Mouse (Mus musculus): Measurements from ENCODE around the gene Ndufc2. TPM values are rescaled to one million over a fixed set of nuclear protein-coding genes. Genes with fewer than 3 reads are reported as not detected.
A peak's percentile ranks its signal among the peaks of the same experiment; 100 is the strongest.

Gene Ndufc2
- total and polyA plus RNA-seq, 2 experiments from 2014 or later, result 463 to 638 TPM

DNA sequence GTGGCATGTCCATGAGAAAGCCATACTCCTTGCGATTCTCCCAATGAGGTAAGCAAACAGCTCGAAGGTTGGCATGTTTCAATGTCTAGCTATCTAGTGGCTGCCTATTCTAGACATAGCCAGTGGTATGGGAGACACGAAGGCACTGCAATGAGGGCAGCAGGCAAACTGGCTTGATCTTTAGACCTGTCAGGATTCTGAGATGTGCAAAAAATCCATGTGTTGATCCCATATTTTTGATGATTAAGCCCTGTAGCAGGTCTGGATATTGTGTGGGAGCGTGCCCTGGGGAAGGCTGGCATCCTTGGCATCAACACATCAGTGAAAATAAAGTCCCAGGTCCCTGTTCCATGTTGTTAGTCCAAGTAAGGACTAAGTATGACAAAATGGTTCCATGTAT, 11.3 kb upstream of the Ndufc2 start:
- Histone ChIP-seq H3K27me3 (ENCODE audit: insufficient read depth, low read length) (no peaks in the 10 kb centered on the region), H3K4me1 (ENCODE audit: insufficient read depth, low read length) (no peaks in the 10 kb centered on the region), H3K27ac (ENCODE audit: low read depth, low read length) (no peak overlapping the region), H3K4me2 (ENCODE audit: low read depth, low read length, poor library complexity, severe bottlenecking) (no peak overlapping the region), H3K9me3 (ENCODE audit: low read length) (no peaks in the 10 kb centered on the region), H3K4me3 (ENCODE audit: low read depth, low read length) (no peak overlapping the region), H3K9ac (replicated peaks; ENCODE audit: low read length, poor library complexity, severe bottlenecking) (no peak overlapping the region), H3K36me3 (ENCODE audit: insufficient read depth, low read length) (peaks cover 25% of the 10 kb centered on the region)
- 97% methylated on average over 4 of the region's 4 CpGs for WGBS
- no peak for ATAC-seq (ENCODE audit: low FRiP score)
- TF ChIP-seq CTCF (IDR thresholded peaks at IDR 0.05), result no peak
- no peak for DNase-seq (ENCODE audit: low spot score)

DNA sequence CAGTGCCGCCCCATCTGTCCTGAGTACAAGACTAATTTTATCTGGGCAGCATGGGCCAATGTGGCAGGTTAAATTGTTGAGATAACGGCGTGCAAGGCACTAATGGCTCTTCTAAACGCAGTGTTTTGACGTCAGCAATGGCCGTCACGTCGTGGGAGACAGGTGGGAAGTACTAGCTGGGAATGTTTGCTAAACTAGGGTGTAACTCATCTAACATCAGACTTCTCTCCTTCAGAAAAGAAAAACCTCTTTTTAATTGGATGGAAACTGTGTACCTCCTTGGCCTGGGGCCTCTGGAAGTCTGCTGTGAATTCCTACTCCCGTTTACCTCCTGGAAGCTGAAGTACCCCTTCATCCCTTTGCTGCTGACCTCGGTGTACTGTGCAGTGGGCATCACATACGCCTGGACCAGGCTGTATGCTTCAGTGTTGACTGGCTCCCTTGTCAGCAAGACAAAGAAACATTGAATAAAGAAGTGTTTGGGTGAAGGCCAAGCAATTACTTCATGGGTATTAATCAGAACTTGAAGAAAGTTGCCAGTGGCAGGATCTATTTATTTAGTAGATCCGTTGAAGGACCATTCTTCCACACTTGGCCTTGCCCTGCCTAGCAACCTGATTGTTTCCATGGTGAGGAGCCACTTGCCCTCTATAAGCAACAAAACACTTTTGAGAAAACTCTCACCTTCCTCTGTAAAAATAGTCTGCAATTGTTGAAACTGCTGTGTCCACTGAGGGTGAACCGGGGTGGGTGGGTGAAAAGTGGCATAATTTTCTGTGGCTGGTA, 8.3 kb upstream of the Ndufc2 start:
- WGBS, result 64% methylated on average over 13 of the region's 13 CpGs
- DNase-seq (ENCODE audit: low spot score) (peak; percentile 74), ATAC-seq (ENCODE audit: low FRiP score) (peak; percentile 47; the same call in 1 of the 2 replicates)

GRCm38 (mm10) chr7:97392079-97392445, 7.7 kb upstream of the Ndufc2 start:
- DNase-seq (ENCODE audit: low spot score), result peak; percentile 3
- 73% methylated on average over 6 of the region's 6 CpGs for WGBS
- H3K4me3 ChIP-seq (ENCODE audit: low read depth, low read length), result no peak overlapping the region

More for the DNA sequence above, 8.3 kb upstream of the Ndufc2 start:
- no peak overlapping the region for H3K27ac ChIP-seq (ENCODE audit: low read depth, low read length)
- H3K9ac ChIP-seq (replicated peaks; ENCODE audit: low read length, poor library complexity, severe bottlenecking), result no peak overlapping the region
- peaks cover 9% of the 10 kb centered on the region; the same call in 1 of the 2 replicates for H3K36me3 ChIP-seq (ENCODE audit: insufficient read depth, low read length)
- no peak for TF ChIP-seq CTCF (IDR thresholded peaks at IDR 0.05)
- H3K4me3 ChIP-seq (ENCODE audit: low read depth, low read length), result no peak overlapping the region
- no peaks in the 10 kb centered on the region for H3K4me1 ChIP-seq (ENCODE audit: insufficient read depth, low read length)
- no peaks in the 10 kb centered on the region for H3K9me3 ChIP-seq (ENCODE audit: low read length)
- H3K4me2 ChIP-seq (ENCODE audit: low read depth, low read length, poor library complexity, severe bottlenecking), result no peak overlapping the region
- H3K27me3 ChIP-seq (ENCODE audit: insufficient read depth, low read length), result no peaks in the 10 kb centered on the region

DNA sequence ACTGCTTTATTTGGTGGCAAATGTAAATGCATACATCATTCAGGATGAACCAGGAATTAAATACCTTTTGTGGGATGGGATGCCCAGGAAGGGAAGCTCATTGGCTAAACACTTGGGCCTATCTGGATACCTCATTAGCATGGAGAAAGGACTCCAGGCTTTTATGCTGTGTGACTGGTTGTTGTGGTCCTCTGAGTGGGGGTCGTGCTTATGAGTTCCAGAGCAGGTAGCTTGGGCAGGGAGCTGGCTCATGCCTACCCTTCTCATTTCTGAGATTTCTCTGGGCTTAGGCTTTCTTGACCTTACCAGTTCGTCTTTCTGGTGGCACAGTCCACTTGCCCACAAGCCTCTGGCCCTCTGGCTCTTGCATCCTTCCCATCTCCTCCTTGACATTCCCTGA, 5.4 kb upstream of the Ndufc2 start:
- Histone ChIP-seq H3K27me3 (ENCODE audit: insufficient read depth, low read length) (no peaks in the 10 kb centered on the region), H3K4me3 (ENCODE audit: low read depth, low read length) (no peak overlapping the region), H3K9ac (replicated peaks; ENCODE audit: low read length, poor library complexity, severe bottlenecking) (no peak overlapping the region), H3K27ac (ENCODE audit: low read depth, low read length) (no peak overlapping the region), H3K9me3 (ENCODE audit: low read length) (no peaks in the 10 kb centered on the region), H3K36me3 (ENCODE audit: insufficient read depth, low read length) (0 out of 2 replicates have a peak, but pooled peaks cover 6% of the 10 kb centered on the region), H3K4me2 (ENCODE audit: low read depth, low read length, poor library complexity, severe bottlenecking) (no peak overlapping the region), H3K4me1 (ENCODE audit: insufficient read depth, low read length) (no peaks in the 10 kb centered on the region)
- TF ChIP-seq CTCF (IDR thresholded peaks at IDR 0.05), result no peak
- ATAC-seq (ENCODE audit: low FRiP score) (no peak), DNase-seq (ENCODE audit: low spot score) (no peak)
- 80% methylated on average over 2 of the region's 2 CpGs for WGBS

More at GRCm38 (mm10) chr7:97392079-97392445, 7.7 kb upstream of the Ndufc2 start:
- Histone ChIP-seq H3K27me3 (ENCODE audit: insufficient read depth, low read length) (no peaks in the 10 kb centered on the region), H3K4me2 (ENCODE audit: low read depth, low read length, poor library complexity, severe bottlenecking) (no peak overlapping the region), H3K4me1 (ENCODE audit: insufficient read depth, low read length) (no peaks in the 10 kb centered on the region), H3K36me3 (ENCODE audit: insufficient read depth, low read length) (peaks cover 7% of the 10 kb centered on the region; the same call in 1 of the 2 replicates), H3K9me3 (ENCODE audit: low read length) (no peaks in the 10 kb centered on the region), H3K27ac (ENCODE audit: low read depth, low read length) (no peak overlapping the region), H3K9ac (replicated peaks; ENCODE audit: low read length, poor library complexity, severe bottlenecking) (no peak overlapping the region)
- no peak for TF ChIP-seq CTCF (IDR thresholded peaks at IDR 0.05)
- ATAC-seq (ENCODE audit: low FRiP score), result no peak

DNA sequence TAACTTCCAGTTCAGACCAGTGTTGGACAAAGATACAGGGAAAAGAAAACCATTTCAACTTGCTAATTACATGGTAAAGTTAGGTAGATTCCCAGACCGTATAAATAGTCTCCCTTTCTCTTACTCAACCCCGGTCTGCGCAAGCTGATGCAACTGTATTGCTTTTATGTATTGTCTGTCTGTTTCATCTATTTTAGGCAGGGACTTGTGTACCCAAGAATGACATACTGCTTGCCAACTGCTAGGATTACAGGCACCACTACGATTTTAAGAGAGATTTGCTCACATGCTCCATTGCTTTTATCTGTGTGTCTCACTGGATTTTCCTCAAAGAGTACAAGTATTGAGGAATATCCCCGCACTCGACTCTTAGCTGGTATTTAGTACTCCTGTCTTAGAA, 860 bp upstream of the Ndufc2 start:
- WGBS, result 85% methylated on average over 6 of the region's 6 CpGs
- no peaks in the 10 kb centered on the region for H3K27me3 ChIP-seq (ENCODE audit: insufficient read depth, low read length)
- H3K4me2 ChIP-seq (ENCODE audit: low read depth, low read length, poor library complexity, severe bottlenecking), result no peak overlapping the region
- no peak overlapping the region for H3K4me3 ChIP-seq (ENCODE audit: low read depth, low read length)
- ATAC-seq (ENCODE audit: low FRiP score), result no peak
- no peak for DNase-seq (ENCODE audit: low spot score)
- no peak overlapping the region for H3K9ac ChIP-seq (replicated peaks; ENCODE audit: low read length, poor library complexity, severe bottlenecking)
- H3K36me3 ChIP-seq (ENCODE audit: insufficient read depth, low read length), result no peaks in the 10 kb centered on the region
- no peaks in the 10 kb centered on the region for H3K9me3 ChIP-seq (ENCODE audit: low read length)
- TF ChIP-seq CTCF (IDR thresholded peaks at IDR 0.05), result no peak
- H3K27ac ChIP-seq (ENCODE audit: low read depth, low read length), result no peak overlapping the region
- peaks cover 4% of the 10 kb centered on the region for H3K4me1 ChIP-seq (ENCODE audit: insufficient read depth, low read length)

DNA sequence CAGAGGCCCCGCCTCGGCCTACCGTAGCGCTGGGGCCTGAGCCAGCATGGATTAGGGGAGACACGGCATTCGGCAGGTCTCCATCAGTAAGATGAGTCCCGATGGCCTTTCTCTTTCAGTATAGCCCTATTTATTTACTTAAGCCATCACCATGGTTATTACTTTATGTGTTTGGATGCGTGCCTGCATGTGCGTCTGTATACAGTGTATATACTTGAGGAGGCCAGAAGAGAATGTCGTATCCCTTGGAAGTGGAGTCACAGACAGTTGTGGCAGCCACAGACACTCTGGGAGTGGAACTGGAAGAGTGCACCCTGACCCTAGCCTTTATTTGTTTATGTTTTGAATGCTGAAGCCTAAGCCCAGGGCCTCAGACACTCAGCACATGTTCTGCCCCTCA, 7.3 kb downstream of the Ndufc2 start:
- Histone ChIP-seq H3K4me2 (ENCODE audit: low read depth, low read length, poor library complexity, severe bottlenecking) (no peak overlapping the region), H3K36me3 (ENCODE audit: insufficient read depth, low read length) (peaks cover 18% of the 10 kb centered on the region; the same call in 1 of the 2 replicates), H3K27ac (ENCODE audit: low read depth, low read length) (no peak overlapping the region), H3K27me3 (ENCODE audit: insufficient read depth, low read length) (no peaks in the 10 kb centered on the region), H3K9me3 (ENCODE audit: low read length) (no peaks in the 10 kb centered on the region), H3K9ac (replicated peaks; ENCODE audit: low read length, poor library complexity, severe bottlenecking) (no peak overlapping the region), H3K4me1 (ENCODE audit: insufficient read depth, low read length) (no peaks in the 10 kb centered on the region), H3K4me3 (ENCODE audit: low read depth, low read length) (no peak overlapping the region)
- DNase-seq (ENCODE audit: low spot score), result no peak
- no peak for TF ChIP-seq CTCF (IDR thresholded peaks at IDR 0.05)
- no peak for ATAC-seq (ENCODE audit: low FRiP score)
- WGBS, result 83% methylated on average over 10 of the region's 10 CpGs

All from midbrain, postnatal 0 days (tissue).